In genomic region chr19:42151990-42152389, GRCm38 (mm10) we compare ENCODE assay signal across 8 mouse cellular contexts. TPM values are rescaled to one million over a fixed set of nuclear protein-coding genes. Genes with fewer than 3 reads are reported as not detected.
DNase-seq lines count a peak whose midpoint lies in the region; ATAC-seq lines count a peak whose summit lies in the region.

No protein-coding gene starts in this region.

- no peak overlapping the region for H3K9ac ChIP-seq in hindbrain, embryonic 13.5 days
- no peak overlapping the region for H3K9ac ChIP-seq in intestine, embryonic 16.5 days (ENCODE audit: low read depth, low read length)
- H3K9ac ChIP-seq in midbrain, embryonic 12.5 days (replicated peaks): no peak overlapping the region

- ATAC-seq in hindbrain, embryonic 13.5 days (ENCODE audit: low FRiP score): no peak
- ATAC-seq in intestine, embryonic 16.5 days: peak; percentile 38; the same call in 1 of the 2 replicates
- ATAC-seq in midbrain, embryonic 12.5 days (ENCODE audit: low FRiP score, low read depth): peak; percentile 45; the same call in 1 of the 2 replicates

- 8% methylated on average over 6 of the region's 6 CpGs for WGBS in hindbrain, embryonic 10.5 days
- WGBS in hindbrain, embryonic 13.5 days: 2% methylated on average over 6 of the region's 6 CpGs
- WGBS in intestine, embryonic 16.5 days: 2% methylated on average over 6 of the region's 6 CpGs
- 4% methylated on average over 6 of the region's 6 CpGs for WGBS in midbrain, embryonic 12.5 days

- H3K4me1 ChIP-seq in hindbrain, embryonic 10.5 days (replicated peaks): peaks cover 36% of the 10 kb centered on the region
- peaks cover 21% of the 10 kb centered on the region for H3K4me1 ChIP-seq in hindbrain, embryonic 13.5 days (replicated peaks)
- H3K4me1 ChIP-seq in intestine, embryonic 16.5 days (ENCODE audit: control insufficient read depth, insufficient read depth, low read length): peaks cover 28% of the 10 kb centered on the region
- H3K4me1 ChIP-seq in midbrain, embryonic 12.5 days: peaks cover 12% of the 10 kb centered on the region; the same call in 1 of the 2 replicates

- H3K4me2 ChIP-seq in hindbrain, embryonic 13.5 days: no peak overlapping the region
- H3K4me2 ChIP-seq in intestine, embryonic 16.5 days (ENCODE audit: low read depth, low read length): no peak overlapping the region
- H3K4me2 ChIP-seq in midbrain, embryonic 12.5 days (replicated peaks): no peak overlapping the region

- no peak overlapping the region for H3K27ac ChIP-seq in hindbrain, embryonic 10.5 days
- H3K27ac ChIP-seq in hindbrain, embryonic 13.5 days: no peak overlapping the region
- no peak overlapping the region for H3K27ac ChIP-seq in intestine, embryonic 16.5 days (ENCODE audit: low read length)
- no peak overlapping the region for H3K27ac ChIP-seq in midbrain, embryonic 12.5 days (replicated peaks)

- no peak overlapping the region for H3K4me3 ChIP-seq in hindbrain, embryonic 10.5 days
- H3K4me3 ChIP-seq in hindbrain, embryonic 13.5 days: no peak overlapping the region
- no peak overlapping the region for H3K4me3 ChIP-seq in intestine, embryonic 16.5 days (ENCODE audit: low read length)
- H3K4me3 ChIP-seq in midbrain, embryonic 12.5 days: no peak overlapping the region

- no peaks in the 10 kb centered on the region for H3K36me3 ChIP-seq in hindbrain, embryonic 10.5 days
- H3K36me3 ChIP-seq in hindbrain, embryonic 13.5 days: no peaks in the 10 kb centered on the region
- no peaks in the 10 kb centered on the region for H3K36me3 ChIP-seq in intestine, embryonic 16.5 days (ENCODE audit: control insufficient read depth, insufficient read depth, low read length)
- no peaks in the 10 kb centered on the region for H3K36me3 ChIP-seq in midbrain, embryonic 12.5 days

- no peaks in the 10 kb centered on the region for H3K9me3 ChIP-seq in hindbrain, embryonic 10.5 days
- no peaks in the 10 kb centered on the region for H3K9me3 ChIP-seq in hindbrain, embryonic 13.5 days
- no peaks in the 10 kb centered on the region for H3K9me3 ChIP-seq in intestine, embryonic 16.5 days (ENCODE audit: control insufficient read depth, low read length)
- H3K9me3 ChIP-seq in midbrain, embryonic 12.5 days: no peaks in the 10 kb centered on the region

- peak; percentile 86 for DNase-seq in hindbrain, embryonic 10.5 days (ENCODE audit: low spot score)
- peak; percentile 89 to 95 for DNase-seq in cerebellum, postnatal 36 days
- DNase-seq in gastrocnemius, adult 18-20 months (ENCODE audit: low spot score): peak; percentile 91
- DNase-seq in left cerebral cortex, postnatal 25 days (ENCODE audit: low spot score in 2 of 2): peak; percentile 87 to 91
- DNase-seq in spleen, postnatal 10 days (ENCODE audit: low spot score in 2 of 2): peak; percentile 65 to 81

- intact Hi-C loops in left cerebral cortex, postnatal 25 days (cut with DNase I): loop anchor here (5.0 kb wide), 1 partner anchor 115 kb away; the partner anchor contains the start of gene Ankrd2

- H3K27me3 ChIP-seq in hindbrain, embryonic 10.5 days (ENCODE audit: insufficient read depth, poor library complexity, severe bottlenecking): peaks cover 25% of the 10 kb centered on the region
- peaks cover 24% of the 10 kb centered on the region for H3K27me3 ChIP-seq in hindbrain, embryonic 13.5 days
- H3K27me3 ChIP-seq in intestine, embryonic 16.5 days (replicated peaks; ENCODE audit: control insufficient read depth, insufficient read depth, low read length): no peaks in the 10 kb centered on the region
- peaks cover 28% of the 10 kb centered on the region for H3K27me3 ChIP-seq in midbrain, embryonic 12.5 days

RNA-seq across cellular contexts. Expression of gene Marveld1, which starts 4.8 kb away (rescaled TPM):
- 3.1 and 3.6 TPM in 2 replicates for polyA plus RNA-seq in hindbrain, embryonic 10.5 days (2016; fragmentation: Nextera tagmentation; extraction: Ambion mirVana)
- 1.5 and 1.7 TPM in 2 replicates for polyA plus RNA-seq in hindbrain, embryonic 13.5 days (2015; fragmentation: Nextera tagmentation; extraction: Ambion mirVana)
- 1 to 10 TPM; 5.3 to 6.9 TPM for total RNA-seq in gastrocnemius, adult 18-20 months (2021)
- polyA plus RNA-seq in intestine, embryonic 16.5 days (2015; fragmentation: Nextera tagmentation; extraction: Ambion mirVana): 4.4 and 4.6 TPM in 2 replicates
- 1 to 10 TPM; 9.8 to 9.9 TPM for total RNA-seq in left cerebral cortex, postnatal 25 days (2021)
- 4.2 and 4.8 TPM in 2 replicates for polyA plus RNA-seq in midbrain, embryonic 12.5 days (2016; fragmentation: Nextera tagmentation; extraction: Ambion mirVana)

RNA-seq across cellular contexts. Expression of gene Zfyve27, which starts 11.8 kb away (rescaled TPM):
- polyA plus RNA-seq in hindbrain, embryonic 10.5 days (2016; fragmentation: Nextera tagmentation; extraction: Ambion mirVana): 35.3 and 40.2 TPM in 2 replicates
- polyA plus RNA-seq in hindbrain, embryonic 13.5 days (2015; fragmentation: Nextera tagmentation; extraction: Ambion mirVana): 55.3 and 58.7 TPM in 2 replicates
- total RNA-seq in gastrocnemius, adult 18-20 months (2021): 10 to 100 TPM; 11.6 to 12.9 TPM
- 19.0 and 20.6 TPM in 2 replicates for polyA plus RNA-seq in intestine, embryonic 16.5 days (2015; fragmentation: Nextera tagmentation; extraction: Ambion mirVana)
- total RNA-seq in left cerebral cortex, postnatal 25 days (2021): 10 to 100 TPM; 84.6 to 95.8 TPM
- polyA plus RNA-seq in midbrain, embryonic 12.5 days (2016; fragmentation: Nextera tagmentation; extraction: Ambion mirVana): 53.3 and 55.5 TPM in 2 replicates

RNA-seq across cellular contexts. Expression of gene Avpi1, which starts 23.1 kb away (rescaled TPM):
- polyA plus RNA-seq in hindbrain, embryonic 10.5 days (2016; fragmentation: Nextera tagmentation; extraction: Ambion mirVana): 17.5 and 19.0 TPM in 2 replicates
- polyA plus RNA-seq in hindbrain, embryonic 13.5 days (2015; fragmentation: Nextera tagmentation; extraction: Ambion mirVana): 6.4 and 8.6 TPM in 2 replicates
- 10 to 100 TPM in 1 of 2 experiments, 1 to 10 TPM in 1; 9.1 to 10.4 TPM for total RNA-seq in gastrocnemius, adult 18-20 months (2021)
- 41.5 and 43.8 TPM in 2 replicates for polyA plus RNA-seq in intestine, embryonic 16.5 days (2015; fragmentation: Nextera tagmentation; extraction: Ambion mirVana)
- 10 to 100 TPM; 28.2 to 29.1 TPM for total RNA-seq in left cerebral cortex, postnatal 25 days (2021)
- 9.1 TPM in 2 replicates for polyA plus RNA-seq in midbrain, embryonic 12.5 days (2016; fragmentation: Nextera tagmentation; extraction: Ambion mirVana)

RNA-seq across cellular contexts. Expression of gene Sfrp5, which starts 50.1 kb away (rescaled TPM):
- 0.26 and 0.46 TPM in 2 replicates for polyA plus RNA-seq in hindbrain, embryonic 10.5 days (2016; fragmentation: Nextera tagmentation; extraction: Ambion mirVana)
- 4.4 and 4.6 TPM in 2 replicates for polyA plus RNA-seq in hindbrain, embryonic 13.5 days (2015; fragmentation: Nextera tagmentation; extraction: Ambion mirVana)
- 1 to 10 TPM; 3.0 to 9.3 TPM for total RNA-seq in gastrocnemius, adult 18-20 months (2021)
- 3.5 and 8.3 TPM in 2 replicates for polyA plus RNA-seq in intestine, embryonic 16.5 days (2015; fragmentation: Nextera tagmentation; extraction: Ambion mirVana)
- 1 to 10 TPM in 1 of 2 experiments, under 1 TPM in 1; 0.62 to 1.3 TPM for total RNA-seq in left cerebral cortex, postnatal 25 days (2021)
- not detected in 2 replicates for polyA plus RNA-seq in midbrain, embryonic 12.5 days (2016; fragmentation: Nextera tagmentation; extraction: Ambion mirVana)
